Mouse (Mus musculus) 3134 (cell line): Measurements from ENCODE around the gene Tmed1.
"Not testable (repeated sequence)": the region's sequence is repeated elsewhere in the genome, so short reads cannot be mapped to it uniquely, and the experiment has no call there.

Experiments
- DNase-seq: peaks from one replicate; pipeline ENCODE4 v3.0.0-alpha.2; 2011; ENCODE audit warnings: low spot score; ENCODE audit not compliant: insufficient read length; ENCODE audit errors: extremely low read depth

The Tmed1 gene

DNA sequence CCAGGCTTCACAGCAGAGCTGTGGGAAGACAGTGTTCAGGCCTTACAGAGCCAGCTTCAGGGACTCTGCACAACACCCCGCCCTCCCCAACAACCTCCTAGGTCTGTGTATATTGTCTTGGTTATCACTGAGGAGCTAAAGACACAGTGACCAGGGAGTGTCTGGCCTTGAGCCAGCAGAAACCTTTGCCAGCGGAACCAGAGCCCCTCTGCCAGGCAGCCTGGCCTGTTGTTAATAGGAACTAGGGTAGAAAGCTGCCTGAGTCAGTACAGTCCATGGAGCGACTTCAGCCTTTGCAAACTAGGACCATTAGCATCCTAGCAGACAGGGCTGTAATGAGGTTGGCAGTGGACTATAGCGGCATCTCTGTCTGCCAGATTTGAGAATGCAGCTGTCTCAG, 26.0 kb downstream of the Tmed1 start:
- DNase-seq, result no peak

DNA sequence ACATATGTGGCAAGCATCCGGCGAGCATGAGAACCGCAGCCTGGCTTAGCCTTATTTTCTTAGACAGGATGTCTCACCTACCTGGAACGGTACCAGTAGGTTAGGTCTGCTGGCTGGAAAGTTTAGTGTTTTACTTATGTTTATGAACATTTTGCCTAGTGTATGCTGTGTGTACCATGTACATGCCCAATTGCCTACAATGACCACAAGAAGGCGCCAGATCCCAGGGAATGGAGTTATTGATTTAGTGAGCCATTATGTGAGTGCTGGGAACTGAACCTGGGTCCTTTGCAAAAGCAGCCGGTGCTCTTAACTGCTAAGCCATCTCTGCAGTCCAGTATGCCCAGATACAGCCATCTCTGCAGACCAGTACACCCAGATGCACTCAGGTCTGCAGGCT, 32.3 kb downstream of the Tmed1 start:
- DNase-seq, result no peak

DNA sequence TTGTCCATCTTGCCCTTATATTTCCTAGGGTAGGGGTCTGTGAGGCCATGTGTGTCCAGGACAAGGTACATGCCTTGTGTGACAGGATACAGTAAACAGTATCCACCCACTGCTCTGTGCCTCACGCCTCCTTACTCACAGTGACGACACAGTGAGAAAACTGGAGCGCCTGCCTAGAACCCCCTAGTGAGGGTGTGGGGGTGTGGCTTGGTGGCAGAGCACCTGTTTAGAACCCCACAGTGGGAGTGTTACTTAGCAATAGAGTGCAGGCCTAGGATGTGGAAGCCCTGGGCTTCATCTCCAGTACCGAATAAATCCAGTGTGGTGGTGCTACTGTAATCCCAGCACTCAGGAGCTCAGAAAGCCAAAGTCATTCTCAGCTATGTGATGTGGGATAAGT, 37.1 kb downstream of the Tmed1 start:
- DNase-seq, result no peak

DNA sequence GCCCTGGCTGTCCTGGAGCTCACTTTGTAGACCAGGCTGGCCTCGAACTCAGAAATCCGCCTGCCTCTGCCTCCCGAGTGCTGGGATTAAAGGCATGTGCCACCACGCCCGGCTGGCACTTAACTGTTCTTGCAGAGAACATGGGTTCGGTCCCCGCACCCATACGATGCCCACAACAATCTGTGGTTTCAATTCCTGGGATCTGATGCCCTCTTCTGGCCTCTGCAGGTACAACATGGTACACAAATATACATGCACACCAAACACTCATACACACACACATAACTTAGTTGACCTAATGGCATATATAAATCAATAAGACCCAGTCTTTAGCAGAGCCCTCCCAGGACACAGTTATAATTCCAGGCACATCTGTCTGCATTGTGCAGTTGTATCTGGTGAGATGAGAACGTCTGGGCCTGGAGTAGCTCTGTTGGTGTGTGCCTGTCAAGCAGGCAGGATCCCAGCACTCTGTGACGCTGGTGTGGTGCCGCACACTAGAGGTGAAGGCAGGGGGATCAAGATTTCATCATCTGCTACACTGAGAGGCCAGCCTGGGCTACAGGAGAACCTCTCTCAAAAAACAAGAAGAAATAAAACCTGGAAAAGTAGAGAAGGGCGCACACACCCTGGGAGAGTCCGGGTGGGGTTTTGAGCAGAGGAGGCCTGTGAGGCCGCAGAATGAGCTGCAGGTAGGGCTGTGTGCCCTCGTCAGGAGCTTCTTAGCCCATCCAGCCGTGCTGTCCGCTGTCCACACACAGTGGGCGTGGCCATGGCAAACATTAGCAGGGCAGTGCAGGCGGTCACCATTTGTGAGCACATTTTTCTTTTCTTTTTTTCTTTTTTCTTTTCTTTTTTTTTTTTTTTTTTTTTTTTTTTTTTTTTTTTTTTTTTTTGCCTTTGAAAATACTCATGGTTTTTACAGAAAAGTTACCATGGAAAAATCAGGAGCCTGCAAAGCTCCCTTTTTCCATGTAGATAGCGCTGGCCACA, 40.7 kb downstream of the Tmed1 start:
- peak; percentile 49 for DNase-seq

DNA sequence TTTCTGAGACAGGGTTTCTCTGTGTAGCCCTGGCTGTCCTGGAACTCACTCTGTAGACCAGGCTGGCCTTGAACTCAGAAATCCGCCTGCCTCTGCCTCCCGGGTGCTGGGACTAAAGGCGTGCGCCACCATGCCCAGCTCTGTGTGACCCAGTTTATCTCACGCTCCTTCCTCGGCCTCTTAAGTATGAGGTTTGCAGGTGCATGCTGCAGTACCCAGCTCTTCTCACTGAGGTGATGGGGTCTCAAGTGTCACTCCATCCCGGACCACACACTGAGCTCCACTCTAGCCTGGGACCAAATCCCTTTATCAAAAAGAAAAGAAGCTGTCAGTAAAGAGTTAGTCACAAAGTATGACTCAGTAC, 45.5 kb downstream of the Tmed1 start:
- DNase-seq, result not testable (repeated sequence)

DNA sequence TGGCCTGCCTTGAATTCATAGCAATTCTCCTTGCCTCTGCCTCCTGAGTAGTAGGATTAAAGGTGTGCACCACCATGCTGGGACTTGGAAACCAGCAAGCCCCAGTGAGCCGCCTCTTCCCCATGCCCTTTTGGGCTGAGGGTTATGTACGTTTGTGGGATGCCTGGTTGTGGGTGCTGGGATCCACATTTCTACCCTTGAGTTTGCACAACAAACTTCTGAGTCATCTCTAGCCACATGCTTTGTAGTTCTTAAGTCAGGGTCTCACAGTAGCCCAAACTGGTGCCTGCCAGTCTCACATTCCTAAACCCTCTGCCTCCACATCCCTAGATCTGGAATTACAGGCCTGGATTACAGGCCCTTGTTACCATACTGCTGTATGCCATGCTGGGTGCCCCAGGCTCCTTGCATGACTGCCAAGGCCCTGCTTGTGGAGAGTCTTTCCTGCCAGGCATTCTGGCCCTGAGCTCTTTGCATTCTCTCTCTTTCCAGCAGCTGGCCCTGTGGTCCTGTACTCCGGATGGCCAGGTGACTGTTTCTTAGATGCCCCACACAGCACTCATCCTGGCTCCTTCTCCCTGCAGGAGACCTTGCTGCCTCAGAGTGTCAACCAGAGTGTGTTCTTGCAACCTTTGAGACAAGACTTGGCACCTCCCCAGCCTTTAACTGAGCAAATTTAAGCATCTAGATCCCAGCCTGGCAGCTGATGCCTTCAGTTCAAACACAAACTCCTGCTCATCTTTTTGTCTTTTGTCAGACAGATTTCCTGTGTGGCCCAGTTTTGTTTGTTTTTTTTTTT, 46.1 kb downstream of the Tmed1 start:
- peak; percentile 60 for DNase-seq

DNA sequence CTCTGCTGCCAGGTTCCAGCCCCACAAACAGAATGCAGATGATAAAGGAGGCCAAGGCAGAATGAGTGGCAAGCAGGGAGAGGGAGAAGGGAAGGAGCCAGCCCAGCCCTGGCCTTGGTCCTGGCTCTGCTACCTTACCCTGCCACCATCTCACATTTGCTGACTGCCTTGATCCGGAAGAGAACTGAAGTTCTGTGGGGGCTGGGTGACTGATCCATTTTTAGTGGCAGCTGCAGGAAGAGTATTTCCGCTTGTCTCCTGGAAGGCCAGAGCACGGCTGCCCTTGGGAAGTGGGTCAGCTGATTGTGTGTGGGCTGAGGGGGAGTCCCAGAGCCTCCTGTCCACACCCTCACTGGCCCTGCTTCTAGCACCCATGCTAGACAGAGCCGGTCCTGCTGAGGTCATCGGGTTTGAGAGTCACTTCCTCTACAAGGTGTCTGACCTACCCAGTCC, 46.9 kb downstream of the Tmed1 start:
- peak; percentile 48 for DNase-seq

DNA sequence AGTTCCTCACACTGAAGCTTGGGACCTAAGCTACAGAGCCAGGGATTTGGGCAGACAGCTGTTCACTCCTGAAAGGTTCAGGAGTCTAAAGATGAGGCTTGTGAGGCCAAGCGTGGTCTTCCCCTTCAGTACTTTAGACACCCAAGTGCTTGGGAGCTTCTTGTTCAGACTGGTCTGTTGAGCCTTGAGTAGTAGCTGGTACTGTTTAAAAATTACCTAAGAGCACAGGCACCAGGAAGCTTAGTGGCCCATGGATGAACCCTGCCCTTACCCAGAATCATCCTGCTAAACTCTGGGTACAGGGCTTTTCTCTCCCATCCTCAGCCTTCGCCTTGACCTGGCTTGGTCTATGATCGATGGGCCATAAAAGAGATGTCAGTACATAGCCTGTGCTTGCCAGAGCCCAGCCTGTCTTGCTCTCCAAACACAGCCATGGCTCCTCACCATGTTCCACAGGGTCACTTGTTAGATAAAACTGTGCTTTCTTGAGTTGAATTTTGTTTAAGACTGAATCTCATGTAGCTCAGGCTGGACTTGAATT, 49.6 kb downstream of the Tmed1 start:
- no peak for DNase-seq

DNA sequence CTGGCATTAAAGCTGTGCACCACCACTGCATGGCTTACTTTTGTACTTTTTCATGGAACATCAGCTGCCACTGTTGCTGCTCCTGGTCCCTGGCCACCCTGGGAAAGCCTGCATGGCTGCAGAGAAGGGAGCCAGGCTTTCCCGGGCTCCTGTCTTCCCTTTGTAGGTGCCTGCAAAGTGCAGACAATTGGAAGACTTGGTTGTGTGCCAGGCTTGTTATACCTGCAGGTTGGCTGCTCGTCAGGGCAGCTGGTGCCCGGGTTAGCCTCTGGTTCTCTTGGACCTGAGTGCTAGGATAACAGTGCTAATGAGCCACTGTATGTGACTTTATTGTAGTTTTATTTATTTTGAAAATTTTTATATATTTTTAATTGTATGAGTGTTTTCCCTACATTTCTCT, 51.2 kb downstream of the Tmed1 start:
- no peak for DNase-seq
